Mouse (Mus musculus): ENCODE results near the gene Gnmt.

Gnmt gene

GRCm38 (mm10) chr17:46702506-46702905 is 26.5 kb downstream of the Gnmt start:
- no peaks in the 10 kb centered on the region for H3K36me3 ChIP-seq (ENCODE audit: control insufficient read depth, insufficient read depth, low read length, poor library complexity, severe bottlenecking)
- no peak for DNase-seq (ENCODE audit: low read depth, low spot score)
- H3K27me3 ChIP-seq (ENCODE audit: control insufficient read depth, insufficient read depth, low read length, poor library complexity, severe bottlenecking), result no peaks in the 10 kb centered on the region

- Histone ChIP-seq H3K27me3 (ENCODE audit: control insufficient read depth, insufficient read depth, low read length, poor library complexity, severe bottlenecking) (no peaks in the 10 kb centered on the region), H3K36me3 (ENCODE audit: control insufficient read depth, insufficient read depth, low read length, poor library complexity, severe bottlenecking) (no peaks in the 10 kb centered on the region)
- DNase-seq (ENCODE audit: low read depth, low spot score), result no peak
Observed at GRCm38 (mm10) chr17:46702100-46702499, 26.9 kb downstream of the Gnmt start.

GRCm38 (mm10) chr17:46701489-46701888 is 27.5 kb downstream of the Gnmt start:
- no peak for DNase-seq (ENCODE audit: low read depth, low spot score)
- no peaks in the 10 kb centered on the region for H3K36me3 ChIP-seq (ENCODE audit: control insufficient read depth, insufficient read depth, low read length, poor library complexity, severe bottlenecking)
- no peaks in the 10 kb centered on the region for H3K27me3 ChIP-seq (ENCODE audit: control insufficient read depth, insufficient read depth, low read length, poor library complexity, severe bottlenecking)

GRCm38 (mm10) chr17:46699912-46700311 is 29.1 kb downstream of the Gnmt start:
- Histone ChIP-seq H3K27me3 (ENCODE audit: control insufficient read depth, insufficient read depth, low read length, poor library complexity, severe bottlenecking) (no peaks in the 10 kb centered on the region), H3K36me3 (ENCODE audit: control insufficient read depth, insufficient read depth, low read length, poor library complexity, severe bottlenecking) (no peaks in the 10 kb centered on the region)
- no peak for DNase-seq (ENCODE audit: low read depth, low spot score)

GRCm38 (mm10) chr17:46699245-46699644 is 29.7 kb downstream of the Gnmt start:
- Histone ChIP-seq H3K36me3 (ENCODE audit: control insufficient read depth, insufficient read depth, low read length, poor library complexity, severe bottlenecking) (no peaks in the 10 kb centered on the region), H3K27me3 (ENCODE audit: control insufficient read depth, insufficient read depth, low read length, poor library complexity, severe bottlenecking) (no peaks in the 10 kb centered on the region)
- no peak for DNase-seq (ENCODE audit: low read depth, low spot score)

- no peaks in the 10 kb centered on the region for H3K27me3 ChIP-seq (ENCODE audit: control insufficient read depth, insufficient read depth, low read length, poor library complexity, severe bottlenecking)
- no peaks in the 10 kb centered on the region for H3K36me3 ChIP-seq (ENCODE audit: control insufficient read depth, insufficient read depth, low read length, poor library complexity, severe bottlenecking)
- DNase-seq (ENCODE audit: low read depth, low spot score), result no peak
Observed at GRCm38 (mm10) chr17:46698515-46698914, 30.5 kb downstream of the Gnmt start.

GRCm38 (mm10) chr17:46694517-46695063 is 34.4 kb downstream of the Gnmt start:
- Histone ChIP-seq H3K36me3 (ENCODE audit: control insufficient read depth, insufficient read depth, low read length, poor library complexity, severe bottlenecking) (no peaks in the 10 kb centered on the region; the same call in 1 of the 2 replicates), H3K27me3 (ENCODE audit: control insufficient read depth, insufficient read depth, low read length, poor library complexity, severe bottlenecking) (no peaks in the 10 kb centered on the region)
- DNase-seq (ENCODE audit: low read depth, low spot score), result no peak

GRCm38 (mm10) chr17:46691390-46691789 is 37.6 kb downstream of the Gnmt start:
- H3K27me3 ChIP-seq (ENCODE audit: control insufficient read depth, insufficient read depth, low read length, poor library complexity, severe bottlenecking), result no peaks in the 10 kb centered on the region
- DNase-seq (ENCODE audit: low read depth, low spot score), result no peak
- peaks cover 1% of the 10 kb centered on the region for H3K36me3 ChIP-seq (ENCODE audit: control insufficient read depth, insufficient read depth, low read length, poor library complexity, severe bottlenecking)

- Histone ChIP-seq H3K36me3 (ENCODE audit: control insufficient read depth, insufficient read depth, low read length, poor library complexity, severe bottlenecking) (peaks cover 4% of the 10 kb centered on the region), H3K27me3 (ENCODE audit: control insufficient read depth, insufficient read depth, low read length, poor library complexity, severe bottlenecking) (no peaks in the 10 kb centered on the region)
- no peak for DNase-seq (ENCODE audit: low read depth, low spot score)
Observed at GRCm38 (mm10) chr17:46690665-46691064, 38.3 kb downstream of the Gnmt start.

GRCm38 (mm10) chr17:46685913-46686312 is 43.1 kb downstream of the Gnmt start:
- no peaks in the 10 kb centered on the region for H3K27me3 ChIP-seq (ENCODE audit: control insufficient read depth, insufficient read depth, low read length, poor library complexity, severe bottlenecking)
- no peak for DNase-seq (ENCODE audit: low read depth, low spot score)
- H3K36me3 ChIP-seq (ENCODE audit: control insufficient read depth, insufficient read depth, low read length, poor library complexity, severe bottlenecking), result peaks cover 4% of the 10 kb centered on the region

- H3K36me3 ChIP-seq (ENCODE audit: control insufficient read depth, insufficient read depth, low read length, poor library complexity, severe bottlenecking), result peaks cover 4% of the 10 kb centered on the region
- no peak for DNase-seq (ENCODE audit: low read depth, low spot score)
- no peaks in the 10 kb centered on the region for H3K27me3 ChIP-seq (ENCODE audit: control insufficient read depth, insufficient read depth, low read length, poor library complexity, severe bottlenecking)
Observed at GRCm38 (mm10) chr17:46682654-46683389, 46.1 kb downstream of the Gnmt start.

- Histone ChIP-seq H3K27me3 (ENCODE audit: control insufficient read depth, insufficient read depth, low read length, poor library complexity, severe bottlenecking) (no peaks in the 10 kb centered on the region), H3K36me3 (ENCODE audit: control insufficient read depth, insufficient read depth, low read length, poor library complexity, severe bottlenecking) (peaks cover 5% of the 10 kb centered on the region)
- DNase-seq (ENCODE audit: low read depth, low spot score), result no peak
Observed at GRCm38 (mm10) chr17:46681466-46682118, 47.4 kb downstream of the Gnmt start.

GRCm38 (mm10) chr17:46680760-46681373 is 48.1 kb downstream of the Gnmt start, which contains the start of gene Klhdc3:
Klhdc3 (minus strand) TSS chr17:46680914.
- peak; percentile 99 for DNase-seq (ENCODE audit: low read depth, low spot score)
- Histone ChIP-seq H3K27me3 (ENCODE audit: control insufficient read depth, insufficient read depth, low read length, poor library complexity, severe bottlenecking) (no peaks in the 10 kb centered on the region), H3K36me3 (ENCODE audit: control insufficient read depth, insufficient read depth, low read length, poor library complexity, severe bottlenecking) (peaks cover 3% of the 10 kb centered on the region)

GRCm38 (mm10) chr17:46679843-46680759 is 48.9 kb downstream of the Gnmt start:
- DNase-seq (ENCODE audit: low read depth, low spot score), result peak; percentile 59
- Histone ChIP-seq H3K27me3 (ENCODE audit: control insufficient read depth, insufficient read depth, low read length, poor library complexity, severe bottlenecking) (no peaks in the 10 kb centered on the region), H3K36me3 (ENCODE audit: control insufficient read depth, insufficient read depth, low read length, poor library complexity, severe bottlenecking) (peaks cover 2% of the 10 kb centered on the region)
